Mouse (Mus musculus): ENCODE results near the gene Selenos. TPM values are rescaled to one million over a fixed set of nuclear protein-coding genes. Genes with fewer than 3 reads are reported as not detected.
"Not testable (repeated sequence)": the region's sequence is repeated elsewhere in the genome, so short reads cannot be mapped to it uniquely, and the experiment has no call there.

The Selenos gene
- total RNA-seq (2015; ENCODE audit: low replicate concordance): 22.6 and 27.0 TPM in 2 replicates
- total RNA-seq (2017; ENCODE audit: low replicate concordance): 17.5 and 18.9 TPM in 2 replicates

GRCm38 (mm10) chr7:66079364-66080230, at the start of gene Selenos:
Gene Selenos, plus strand, starts transcription at chr7:66079649.
- ATAC-seq (replicated peaks; ENCODE audit: low FRiP score, poor library complexity, severe bottlenecking): peak; percentile 99

- no peak for ATAC-seq (replicated peaks; ENCODE audit: low FRiP score, poor library complexity, severe bottlenecking)
Observed at GRCm38 (mm10) chr7:66036809-66037208, 42.6 kb upstream of the Selenos start.

GRCm38 (mm10) chr7:66038261-66038660, 41.2 kb upstream of the Selenos start:
- no peak for ATAC-seq (replicated peaks; ENCODE audit: low FRiP score, poor library complexity, severe bottlenecking)

DNA sequence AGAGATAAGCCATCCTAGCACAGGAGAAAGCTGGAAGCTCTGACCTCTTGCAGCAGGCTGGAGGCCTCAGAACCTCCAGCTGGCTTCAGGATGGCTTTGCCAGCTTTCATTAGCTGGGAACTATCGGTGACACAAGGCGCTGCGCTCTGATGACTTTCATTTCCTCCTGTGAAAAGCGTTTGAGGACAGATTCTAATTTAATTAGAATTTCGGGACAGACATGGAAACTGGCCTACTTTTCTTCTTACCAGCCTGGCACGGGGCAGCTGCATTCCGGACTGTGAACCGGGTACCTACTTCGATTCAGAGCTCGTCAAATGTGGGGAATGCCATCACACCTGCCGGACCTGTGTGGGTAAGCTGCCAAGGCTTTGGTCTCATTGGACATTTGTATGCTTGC, 40.7 kb upstream of the Selenos start:
- ATAC-seq (replicated peaks; ENCODE audit: low FRiP score, poor library complexity, severe bottlenecking): no peak

DNA sequence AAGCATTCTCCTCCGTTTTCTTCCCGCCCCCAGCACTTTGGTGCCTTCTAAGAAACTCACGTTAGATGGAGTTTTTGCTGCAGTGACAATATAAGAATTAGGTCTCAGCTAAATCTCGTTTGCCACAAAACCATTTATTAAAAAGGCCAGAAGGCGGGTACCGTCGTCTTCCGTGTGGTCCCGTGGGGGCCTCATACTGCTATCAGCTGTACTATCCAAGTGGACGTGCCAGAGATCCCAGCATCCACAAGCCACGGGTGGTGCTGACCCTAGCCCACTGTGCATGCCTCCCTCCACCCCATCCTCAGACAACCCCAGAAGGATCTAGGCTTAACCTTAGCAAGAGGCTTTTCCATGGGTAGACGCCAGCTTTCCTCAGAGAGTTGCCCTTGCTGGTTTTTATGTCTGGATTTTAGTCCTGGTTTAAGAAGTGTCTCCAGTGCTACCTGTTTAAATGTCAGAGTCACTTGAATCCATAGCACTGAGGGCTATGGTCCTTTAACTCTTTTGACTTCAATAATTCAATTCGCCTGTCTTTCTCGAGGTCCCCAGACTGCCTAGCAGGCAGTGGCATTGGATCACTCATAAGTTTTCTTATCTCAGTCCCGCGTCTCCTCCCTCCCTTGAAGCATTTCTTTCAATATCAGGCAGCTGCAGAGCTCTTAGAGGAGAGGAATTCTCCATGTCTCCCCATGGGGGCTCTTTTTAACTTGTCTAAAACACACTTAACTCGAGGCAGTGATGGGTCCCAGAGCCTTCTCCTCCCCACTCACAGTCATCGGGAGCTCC, 39.2 kb upstream of the Selenos start:
- ATAC-seq (replicated peaks; ENCODE audit: low FRiP score, poor library complexity, severe bottlenecking): no peak

DNA sequence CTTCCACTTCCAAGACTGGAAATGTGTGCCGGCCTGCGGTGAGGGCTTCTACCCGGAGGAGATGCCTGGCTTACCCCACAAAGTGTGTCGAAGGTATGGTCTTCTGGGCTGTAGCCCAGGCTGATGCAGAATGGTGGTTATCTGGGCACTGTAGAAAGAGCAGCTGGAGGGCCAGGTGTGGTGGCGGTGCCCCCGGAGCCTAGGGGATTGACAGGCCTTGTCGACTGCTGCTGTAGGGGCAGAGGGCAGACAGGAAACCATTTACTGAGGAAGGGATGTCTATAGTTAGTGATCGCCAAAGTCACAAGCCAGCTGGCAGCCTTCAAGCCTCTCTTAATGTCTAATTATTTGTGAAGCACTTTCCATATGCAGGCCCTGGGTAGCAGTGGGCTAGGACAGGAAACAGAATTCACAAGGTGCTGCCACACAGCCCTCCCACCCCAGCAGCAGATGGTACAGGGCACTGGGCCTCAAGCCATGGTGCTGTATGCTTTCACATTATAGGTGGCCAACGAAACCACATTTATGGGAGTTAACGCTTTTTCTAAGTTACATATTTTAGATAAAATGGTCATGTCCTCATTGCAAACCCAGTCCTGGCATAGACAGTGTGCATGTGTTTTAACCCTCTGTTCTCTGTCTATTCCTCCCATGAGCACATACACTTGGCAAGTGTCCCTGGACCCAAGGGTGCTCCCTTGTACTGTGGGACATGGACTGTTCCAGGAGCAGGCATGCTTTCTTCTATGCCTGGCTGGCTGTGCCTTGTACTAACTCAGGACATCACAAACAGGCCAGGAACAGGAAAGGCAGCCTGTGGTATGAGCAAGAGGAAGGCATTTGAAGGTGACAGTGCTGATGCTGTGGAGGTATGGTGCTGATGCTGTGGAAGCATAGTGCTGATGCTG, 35.6 kb upstream of the Selenos start, which contains the start of gene Gm45213:
Gene Gm45213, plus strand, starts transcription at position 51 of the 908 bp plus-strand sequence.
- ATAC-seq (replicated peaks; ENCODE audit: low FRiP score, poor library complexity, severe bottlenecking): no peak

DNA sequence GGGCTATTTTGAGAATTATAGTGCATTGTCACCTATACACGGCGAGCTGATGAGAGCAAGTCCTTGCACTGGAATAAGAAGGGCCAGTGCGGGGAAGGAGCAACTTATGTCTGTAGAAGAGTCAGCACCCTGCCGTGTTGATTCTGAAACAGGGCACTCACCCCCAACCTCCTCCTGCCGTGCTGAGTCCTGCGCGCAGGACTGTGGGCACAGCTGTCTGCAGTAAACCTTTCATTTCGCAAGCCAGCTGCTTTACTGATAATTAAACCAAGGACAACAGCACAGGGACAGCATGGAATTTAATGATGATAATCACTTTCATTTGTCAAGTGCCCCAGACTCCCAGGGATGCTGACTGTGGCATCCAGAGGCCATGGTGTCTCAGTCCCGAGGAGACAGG, 34.8 kb upstream of the Selenos start:
- no peak for ATAC-seq (replicated peaks; ENCODE audit: low FRiP score, poor library complexity, severe bottlenecking)

DNA sequence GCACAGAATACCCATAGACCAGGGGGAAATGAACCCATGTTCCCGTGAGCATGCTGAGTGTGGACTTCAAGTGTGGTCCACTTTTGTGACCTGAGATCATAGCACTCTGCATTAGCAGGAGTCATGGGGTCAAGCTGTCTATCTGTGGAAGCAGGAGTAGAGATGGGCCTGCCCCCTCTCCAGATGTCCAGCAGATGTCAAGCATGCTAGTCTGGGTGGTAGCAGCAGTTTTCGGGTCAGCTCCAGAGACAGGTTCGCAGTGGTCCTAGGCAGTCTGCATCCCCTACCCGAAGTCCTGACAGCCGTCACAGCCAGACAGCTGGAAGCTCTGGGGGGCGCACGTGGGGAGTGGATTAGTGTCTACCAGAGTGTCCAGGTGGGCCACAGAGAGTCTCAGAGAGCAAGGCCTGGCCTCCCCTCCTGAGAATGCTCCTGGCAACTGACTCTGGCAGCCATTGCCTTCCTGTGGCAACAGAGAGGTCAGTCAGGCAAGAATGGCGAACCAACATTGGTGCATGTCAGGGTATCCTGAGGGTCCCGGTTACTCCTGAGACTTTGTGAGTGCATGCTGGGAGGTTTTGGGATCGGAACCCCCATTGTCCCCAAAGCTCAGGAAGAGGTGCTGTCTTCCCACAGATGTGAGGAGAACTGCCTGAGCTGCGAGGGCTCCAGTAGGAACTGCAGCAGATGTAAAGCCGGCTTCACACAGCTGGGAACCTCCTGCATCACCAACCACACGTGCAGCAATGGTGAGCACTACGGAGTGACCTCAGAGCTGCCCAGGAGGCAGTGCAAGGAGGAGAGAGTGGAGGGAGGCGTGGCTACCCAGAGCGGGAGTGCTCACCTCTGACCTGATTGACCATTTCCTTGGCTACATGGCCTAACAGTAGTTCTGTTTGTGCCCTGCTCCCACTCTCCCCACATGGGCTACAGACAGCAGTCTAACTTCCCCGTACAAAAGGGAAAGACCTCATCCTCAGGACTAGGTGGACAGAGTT, 32.2 kb upstream of the Selenos start:
- ATAC-seq (replicated peaks; ENCODE audit: low FRiP score, poor library complexity, severe bottlenecking): no peak

GRCm38 (mm10) chr7:66047975-66048374, 31.5 kb upstream of the Selenos start:
- ATAC-seq (replicated peaks; ENCODE audit: low FRiP score, poor library complexity, severe bottlenecking): no peak

DNA sequence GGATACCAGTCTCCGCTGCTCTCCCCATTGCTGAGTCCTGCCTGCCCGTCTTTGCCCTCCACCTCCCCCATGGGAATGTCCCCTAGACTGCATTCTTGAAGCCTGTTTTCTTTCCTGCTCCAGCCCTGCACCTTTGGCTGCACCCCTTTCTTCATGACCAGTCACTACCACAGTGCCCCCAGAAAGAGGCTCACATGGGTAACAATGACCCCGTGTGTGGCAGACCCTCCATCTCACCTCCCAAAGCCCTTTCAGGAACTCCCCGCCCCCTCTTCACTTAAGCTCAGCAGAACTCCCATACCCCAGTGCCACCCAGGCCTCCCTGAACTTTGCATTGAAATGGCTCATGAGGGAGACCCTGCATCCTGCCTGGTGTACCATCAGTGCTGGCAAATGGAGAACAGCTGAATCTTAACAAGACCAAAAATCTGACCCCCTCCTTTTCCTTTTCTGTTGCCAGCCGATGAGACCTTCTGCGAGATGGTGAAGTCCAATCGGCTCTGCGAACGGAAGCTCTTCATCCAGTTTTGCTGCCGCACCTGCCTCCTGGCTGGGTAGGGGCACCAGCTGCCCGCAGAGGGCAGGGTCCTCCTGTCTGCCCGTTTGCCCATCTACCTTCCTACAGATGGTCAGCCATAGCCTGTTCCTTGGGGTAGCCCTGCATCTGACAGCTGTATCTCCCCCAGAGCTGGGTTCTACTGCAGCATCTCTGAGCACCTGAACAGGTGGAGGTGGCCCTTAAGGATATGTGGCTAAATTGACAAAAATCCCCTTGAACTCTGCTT, 30.8 kb upstream of the Selenos start:
- no peak for ATAC-seq (replicated peaks; ENCODE audit: low FRiP score, poor library complexity, severe bottlenecking)

- ATAC-seq (replicated peaks; ENCODE audit: low FRiP score, poor library complexity, severe bottlenecking): no peak
Observed at GRCm38 (mm10) chr7:66053946-66054483, 25.4 kb upstream of the Selenos start.

DNA sequence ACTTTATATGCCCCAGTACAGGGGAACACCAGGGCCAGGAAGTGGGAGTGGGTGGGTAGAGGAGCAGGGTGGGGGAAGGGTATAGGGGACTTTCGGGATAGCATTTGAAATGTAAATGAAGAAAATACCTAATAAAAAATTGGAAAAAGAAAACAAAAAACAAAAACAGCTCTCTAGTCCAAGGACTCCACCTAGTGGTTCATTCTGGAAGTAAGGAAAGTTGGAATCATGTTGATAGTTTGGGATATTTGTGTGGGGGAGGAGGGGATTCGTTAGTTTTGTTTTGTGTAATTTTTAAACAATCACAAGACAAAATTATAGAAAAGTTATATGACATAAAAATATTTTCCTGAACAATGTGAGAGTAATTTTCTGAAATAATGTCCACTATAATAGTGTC, 24.1 kb upstream of the Selenos start:
- not testable (repeated sequence) for ATAC-seq (replicated peaks; ENCODE audit: low FRiP score, poor library complexity, severe bottlenecking)

DNA sequence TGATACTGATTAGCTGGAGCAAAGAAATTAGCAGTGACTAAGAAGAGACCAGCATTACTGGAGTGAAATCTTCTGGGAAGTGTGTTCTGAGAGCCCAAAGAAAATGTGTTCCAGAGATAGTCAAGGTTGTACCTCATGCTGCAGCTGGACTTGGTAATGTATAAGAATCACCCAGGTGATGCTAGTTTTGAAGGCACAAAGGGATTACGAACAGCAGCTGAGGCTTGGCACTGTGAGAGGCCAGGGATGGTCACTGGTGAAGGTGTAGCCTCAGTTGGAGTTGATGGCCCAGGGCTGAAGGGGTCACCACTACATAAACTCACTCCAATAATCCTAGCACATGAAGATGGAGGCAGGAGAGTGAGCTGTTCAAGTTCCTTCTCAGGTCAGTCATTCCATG, 20.7 kb upstream of the Selenos start, which contains the start of gene Snrpa1:
Gene Snrpa1, plus strand, starts transcription at position 301 of the 400 bp plus-strand sequence.
- no peak for ATAC-seq (replicated peaks; ENCODE audit: low FRiP score, poor library complexity, severe bottlenecking)

DNA sequence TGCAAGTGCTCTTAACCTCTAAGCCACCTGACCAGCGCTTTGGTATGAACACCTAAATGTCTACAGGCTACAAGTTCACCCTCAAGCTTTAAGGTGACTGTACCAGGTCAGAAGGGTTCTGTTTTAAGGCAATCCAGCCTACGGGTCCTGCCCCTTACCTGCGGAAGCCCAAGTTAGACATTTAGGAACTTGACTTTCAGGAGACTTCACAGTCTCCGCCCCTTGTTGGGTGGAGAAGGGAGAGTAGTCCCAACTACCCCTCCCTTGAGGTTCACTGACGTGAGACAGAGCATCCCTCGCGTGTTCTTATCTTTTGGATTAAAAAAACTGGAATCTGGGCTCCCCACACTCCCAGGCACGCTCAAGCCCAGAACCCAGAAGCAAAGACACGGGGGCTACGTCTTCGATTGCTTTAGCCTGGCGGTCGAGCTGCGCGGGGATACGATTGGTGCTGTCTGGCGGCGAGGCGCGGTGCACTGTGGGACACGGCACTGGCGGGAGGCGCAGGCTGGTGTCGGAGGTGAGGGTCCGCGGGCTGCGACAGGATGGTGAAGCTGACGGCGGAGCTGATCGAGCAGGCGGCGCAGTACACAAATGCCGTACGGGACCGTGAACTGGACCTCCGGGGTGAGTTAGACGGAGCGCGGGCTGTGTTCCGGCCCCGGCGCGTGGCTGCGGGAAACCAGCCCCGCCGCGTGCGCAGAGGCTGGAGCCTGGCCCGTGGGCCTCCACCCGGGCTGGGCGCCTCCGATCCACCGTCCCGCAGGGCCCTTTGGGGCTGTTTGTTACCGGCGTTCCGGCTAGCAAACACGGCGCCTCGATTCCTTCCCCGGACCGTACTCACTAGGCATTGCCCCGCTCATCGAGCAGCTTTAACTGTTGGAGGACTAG, 19.1 kb upstream of the Selenos start:
- ATAC-seq (replicated peaks; ENCODE audit: low FRiP score, poor library complexity, severe bottlenecking): peak; percentile 90

GRCm38 (mm10) chr7:66061057-66061456, 18.4 kb upstream of the Selenos start:
- 0 out of 2 replicates have a peak, but pooled peaks have one; percentile 23 for ATAC-seq (replicated peaks; ENCODE audit: low FRiP score, poor library complexity, severe bottlenecking)

- ATAC-seq (replicated peaks; ENCODE audit: low FRiP score, poor library complexity, severe bottlenecking): no peak
Observed at GRCm38 (mm10) chr7:66076411-66076810, 3.0 kb upstream of the Selenos start.

Data from erythroid progenitor cell, adult 5-6 weeks (primary cell).